Mouse (Mus musculus): ENCODE data around the gene Krt17. TPM values are rescaled to one million over a fixed set of nuclear protein-coding genes. Genes with fewer than 3 reads are reported as not detected.

Gene Krt17
- polyA plus RNA-seq, 1 experiment from 2014 or later = 0.73 TPM

Other genes with a start within 250 kb of the Krt17 start
- not detected in 2 replicates for gene Krt33a, start 244.8 kb downstream of the Krt17 start, polyA plus RNA-seq (2015; fragmentation: Nextera tagmentation; extraction: Ambion mirVana)
- 0.11 TPM in 1 of 2 replicates, not detected in the other for gene Krt33b, start 231.2 kb downstream of the Krt17 start, polyA plus RNA-seq (2015; fragmentation: Nextera tagmentation; extraction: Ambion mirVana)
- not detected in 2 replicates for gene Krt34, start 219.5 kb downstream of the Krt17 start, polyA plus RNA-seq (2015; fragmentation: Nextera tagmentation; extraction: Ambion mirVana)
- not detected in 2 replicates for gene Krt31, start 210.5 kb downstream of the Krt17 start, polyA plus RNA-seq (2015; fragmentation: Nextera tagmentation; extraction: Ambion mirVana)
- not detected in 2 replicates for gene Krt32, start 172.8 kb downstream of the Krt17 start, polyA plus RNA-seq (2015; fragmentation: Nextera tagmentation; extraction: Ambion mirVana)
- gene Krt35, start 164.8 kb downstream of the Krt17 start, polyA plus RNA-seq (2015; fragmentation: Nextera tagmentation; extraction: Ambion mirVana) = 0.09 TPM in 1 of 2 replicates, not detected in the other
- gene Krt36, start 155.4 kb downstream of the Krt17 start, polyA plus RNA-seq (2015; fragmentation: Nextera tagmentation; extraction: Ambion mirVana) = 0.14 TPM in 1 of 2 replicates, not detected in the other
- gene Krt13, start 139.5 kb downstream of the Krt17 start, polyA plus RNA-seq (2015; fragmentation: Nextera tagmentation; extraction: Ambion mirVana) = 0.24 and 0.37 TPM in 2 replicates
- gene Krt15, start 125.1 kb downstream of the Krt17 start, polyA plus RNA-seq (2015; fragmentation: Nextera tagmentation; extraction: Ambion mirVana) = 3.9 and 4.1 TPM in 2 replicates
- gene Krt19, start 112.4 kb downstream of the Krt17 start, polyA plus RNA-seq (2015; fragmentation: Nextera tagmentation; extraction: Ambion mirVana) = 4.5 and 57.6 TPM in 2 replicates
- 0.06 and 0.08 TPM in 2 replicates for gene Krt9, start 67.8 kb downstream of the Krt17 start, polyA plus RNA-seq (2015; fragmentation: Nextera tagmentation; extraction: Ambion mirVana)
- 1.7 and 6.3 TPM in 2 replicates for gene Krt14, start 53.5 kb downstream of the Krt17 start, polyA plus RNA-seq (2015; fragmentation: Nextera tagmentation; extraction: Ambion mirVana)
- gene Krt16, start 12.1 kb downstream of the Krt17 start, polyA plus RNA-seq (2015; fragmentation: Nextera tagmentation; extraction: Ambion mirVana) = 0.27 TPM in 1 of 2 replicates, not detected in the other
- not detected in 2 replicates for gene Krt42, start 8.8 kb upstream of the Krt17 start, polyA plus RNA-seq (2015; fragmentation: Nextera tagmentation; extraction: Ambion mirVana)
- 1,270 and 1,336 TPM in 2 replicates for gene Eif1, start 58.9 kb upstream of the Krt17 start, polyA plus RNA-seq (2015; fragmentation: Nextera tagmentation; extraction: Ambion mirVana)
- gene Gast, start 73.4 kb upstream of the Krt17 start, polyA plus RNA-seq (2015; fragmentation: Nextera tagmentation; extraction: Ambion mirVana) = 0.75 TPM in 1 of 2 replicates, not detected in the other
- gene Hap1, start 95.1 kb upstream of the Krt17 start, polyA plus RNA-seq (2015; fragmentation: Nextera tagmentation; extraction: Ambion mirVana) = 233 and 264 TPM in 2 replicates
- 58.2 and 74.6 TPM in 2 replicates for gene Jup, start 136.7 kb upstream of the Krt17 start, polyA plus RNA-seq (2015; fragmentation: Nextera tagmentation; extraction: Ambion mirVana)
- gene P3h4, start 153.8 kb upstream of the Krt17 start, polyA plus RNA-seq (2015; fragmentation: Nextera tagmentation; extraction: Ambion mirVana) = 24.3 and 24.4 TPM in 2 replicates
- 29.8 and 38.9 TPM in 2 replicates for gene Fkbp10, start 154.7 kb upstream of the Krt17 start, polyA plus RNA-seq (2015; fragmentation: Nextera tagmentation; extraction: Ambion mirVana)
- gene Nt5c3b, start 180.8 kb upstream of the Krt17 start, polyA plus RNA-seq (2015; fragmentation: Nextera tagmentation; extraction: Ambion mirVana) = 118 and 121 TPM in 2 replicates
- gene Klhl10, start 180.9 kb upstream of the Krt17 start, polyA plus RNA-seq (2015; fragmentation: Nextera tagmentation; extraction: Ambion mirVana) = 0.83 and 0.84 TPM in 2 replicates
- gene Klhl11, start 211.7 kb upstream of the Krt17 start, polyA plus RNA-seq (2015; fragmentation: Nextera tagmentation; extraction: Ambion mirVana) = 9.1 and 10.1 TPM in 2 replicates

Measured in neural tube, embryonic 15.5 days (tissue).